ENCODE assay signal across 10 mouse cellular contexts in genomic region chr7:129235410-129235809, GRCm38 (mm10). TPM values are rescaled to one million over a fixed set of nuclear protein-coding genes. Genes with fewer than 3 reads are reported as not detected.
DNase-seq lines count a peak whose midpoint lies in the region; ATAC-seq lines count a peak whose summit lies in the region.
"Had no signal": no experiment of that assay in that cellular context is flagged by ENCODE, and none has a peak within 500 bp of the region (broad histone marks: within the 10 kb centered on the region; RNA-seq: fewer than 3 reads in every experiment).

No protein-coding gene starts in this region.

- intact Hi-C loops in left cerebral cortex, postnatal 4 days (cut with DNase I), result loop anchor here (1.0 kb wide), 1 partner anchor 272 kb away; no protein-coding TSS in a partner anchor

- no peaks in the 10 kb centered on the region for H3K4me1 ChIP-seq in kidney, embryonic 15.5 days

- no peaks in the 10 kb centered on the region for H3K9me3 ChIP-seq in kidney, embryonic 15.5 days (replicated peaks)

- no peaks in the 10 kb centered on the region for H3K36me3 ChIP-seq in kidney, embryonic 15.5 days

- no peak overlapping the region for H3K27ac ChIP-seq in kidney, embryonic 15.5 days
- H3K27ac ChIP-seq: macrophage had no signal

- DNase-seq in kidney, adult 9 months, result peak; percentile 11
- DNase-seq in ES-CJ7 (ENCODE audit: low read depth, low spot score), result peak; percentile 35
- peak; percentile 76 for DNase-seq in embryo, embryonic 10.5 days (ENCODE audit: low spot score)
- DNase-seq in left cerebral cortex, postnatal 4 days, result peak; percentile 55
- DNase-seq in gastrocnemius, postnatal 4 days (ENCODE audit: low spot score in 2 of 2), result no peak

- no peaks in the 10 kb centered on the region for H3K27me3 ChIP-seq in kidney, embryonic 15.5 days

- no peak overlapping the region for H3K9ac ChIP-seq in kidney, embryonic 15.5 days

- no peak overlapping the region for H3K4me3 ChIP-seq in kidney, embryonic 15.5 days (replicated peaks)

- no peak for ATAC-seq in kidney, embryonic 15.5 days (replicated peaks; ENCODE audit: low FRiP score)
- ATAC-seq in monocyte, adult 5-6 weeks (replicated peaks; ENCODE audit: insufficient number of reproducible peaks, low FRiP score, low TSS enrichment, poor library complexity, severe bottlenecking), result no peak
- ATAC-seq in activated CD4-positive, CD25-positive, alpha-beta regulatory T cell, adult 4 months, result no peak

- 50% methylated on average over 2 of the region's 2 CpGs for WGBS in kidney, embryonic 15.5 days

- H3K4me2 ChIP-seq in kidney, embryonic 15.5 days, result no peak overlapping the region

RNA-seq across cellular contexts. Expression of gene Plpp4, which starts 21.4 kb away (rescaled TPM):
- 2.9 and 3.1 TPM in 2 replicates for polyA plus RNA-seq in kidney, embryonic 15.5 days (2015; fragmentation: Nextera tagmentation; extraction: Ambion mirVana)
- total RNA-seq in left cerebral cortex, postnatal 4 days (2021), result 1 to 10 TPM; 4.8 to 7.4 TPM
- total RNA-seq in monocyte, adult 5-6 weeks (2017), result not detected in 3 replicates
- total RNA-seq in gastrocnemius, postnatal 4 days (2021), result 1 to 10 TPM in 1 of 2 experiments, under 1 TPM in 1; 0.86 to 1.9 TPM
- polyA plus RNA-seq in activated CD4-positive, CD25-positive, alpha-beta regulatory T cell, adult 4 months (2017; shearing (Covaris generic)), result not detected
- total RNA-seq: heart, postnatal 14 days had no signal
- polyA plus RNA-seq: macrophage had no signal

Comparison
In these comparisons a context has a peak if more than half of its experiments do, and no peak if none do; other contexts are left out.
1. DNase-seq: peak in kidney, adult 9 months (single experiment), ES-CJ7 (single experiment), embryo, embryonic 10.5 days (single experiment) and left cerebral cortex, postnatal 4 days (single experiment); none in gastrocnemius, postnatal 4 days (0 of 2).